Mouse (Mus musculus) layer of hippocampus, adult 2 months (tissue): ENCODE results near the gene Pkp4. TPM values are rescaled to one million over a fixed set of nuclear protein-coding genes. Genes with fewer than 3 reads are reported as not detected.

Source experiments
- DNase-seq, 2 experiments: peaks; one replicate each; pipeline ENCODE4 v3.0.0; 2022; ENCODE audit warnings: low spot score in 2 of 2
- H3K27ac ChIP-seq: fragments of 200-600 bp; 2 replicates; pipeline ENCODE4 v1.8.1; 2022
- H3K4me3 ChIP-seq: fragments of 200-600 bp; 2 replicates; pipeline ENCODE4 v1.8.1; 2022; ENCODE audit warnings: mild to moderate bottlenecking
- CTCF ChIP-seq: fragments of 200-600 bp; conservative IDR thresholded peaks from 2 replicates; pipeline ENCODE4 v1.8.1; 2022; ENCODE audit warnings: antibody characterized with exemption, mild to moderate bottlenecking, moderate library complexity
- total RNA-seq, 2 experiments: library from RNA; stranded (reverse); gene quantifications; 2 replicates each; pipeline ENCODE4 v1.2.3; 2021

The Pkp4 gene
- total RNA-seq, 2 experiments from 2014 or later = 300 to 306 TPM

- no peak for TF ChIP-seq CTCF
- H3K4me3 ChIP-seq = no peak overlapping the region
- no peak for DNase-seq
- 0 out of 2 replicates have a peak overlapping the region, but pooled peaks have one; percentile 28 for H3K27ac ChIP-seq
Measured at GRCm38 (mm10) chr2:59190186-59190585, 29.5 kb downstream of the Pkp4 start.

GRCm38 (mm10) chr2:59191466-59191865 lies 30.8 kb downstream of the Pkp4 start:
- no peak for DNase-seq
- Histone ChIP-seq H3K4me3 (no peak overlapping the region), H3K27ac (peak overlapping the region; percentile 3; the same call in 1 of the 2 replicates)
- TF ChIP-seq CTCF = no peak

DNA sequence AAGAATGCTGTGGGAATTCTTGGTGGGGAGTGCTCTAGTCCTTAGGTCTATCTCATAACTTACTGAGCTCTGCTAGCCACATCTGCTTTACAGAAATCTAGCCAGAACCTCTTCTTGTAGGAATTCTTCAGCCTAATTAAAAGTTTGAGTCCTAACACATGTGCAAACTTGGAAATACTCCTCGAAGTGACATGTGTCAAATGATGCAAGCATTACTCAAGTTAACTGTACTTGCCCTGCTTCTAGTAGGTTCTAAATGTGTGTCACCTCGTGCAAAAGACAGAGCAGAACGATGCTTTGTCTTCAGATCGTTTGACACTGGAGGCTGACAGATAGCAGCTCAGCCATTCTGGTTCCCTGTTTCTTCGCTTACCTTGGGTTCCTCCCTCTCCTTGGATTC lies 32.5 kb downstream of the Pkp4 start:
- H3K27ac ChIP-seq = no peak overlapping the region
- no peak for DNase-seq
- no peak overlapping the region for H3K4me3 ChIP-seq
- no peak for TF ChIP-seq CTCF

GRCm38 (mm10) chr2:59197156-59197555 lies 36.5 kb downstream of the Pkp4 start:
- TF ChIP-seq CTCF = no peak
- Histone ChIP-seq H3K4me3 (no peak overlapping the region), H3K27ac (no peak overlapping the region)
- no peak for DNase-seq

- no peak overlapping the region for H3K4me3 ChIP-seq
- no peak for TF ChIP-seq CTCF
- no peak for DNase-seq
- no peak overlapping the region for H3K27ac ChIP-seq
Measured at GRCm38 (mm10) chr2:59199476-59199976, 38.9 kb downstream of the Pkp4 start.

- H3K4me3 ChIP-seq = no peak overlapping the region
- no peak for TF ChIP-seq CTCF
- peak overlapping the region; percentile 8; the same call in 1 of the 2 replicates for H3K27ac ChIP-seq
- no peak for DNase-seq
Measured at GRCm38 (mm10) chr2:59200511-59200910, 39.9 kb downstream of the Pkp4 start.

- no peak for TF ChIP-seq CTCF
- DNase-seq = no peak
- no peak overlapping the region for H3K4me3 ChIP-seq
- peak overlapping the region; percentile 46; the same call in 1 of the 2 replicates for H3K27ac ChIP-seq
Measured at GRCm38 (mm10) chr2:59202930-59203329, 42.3 kb downstream of the Pkp4 start.

DNA sequence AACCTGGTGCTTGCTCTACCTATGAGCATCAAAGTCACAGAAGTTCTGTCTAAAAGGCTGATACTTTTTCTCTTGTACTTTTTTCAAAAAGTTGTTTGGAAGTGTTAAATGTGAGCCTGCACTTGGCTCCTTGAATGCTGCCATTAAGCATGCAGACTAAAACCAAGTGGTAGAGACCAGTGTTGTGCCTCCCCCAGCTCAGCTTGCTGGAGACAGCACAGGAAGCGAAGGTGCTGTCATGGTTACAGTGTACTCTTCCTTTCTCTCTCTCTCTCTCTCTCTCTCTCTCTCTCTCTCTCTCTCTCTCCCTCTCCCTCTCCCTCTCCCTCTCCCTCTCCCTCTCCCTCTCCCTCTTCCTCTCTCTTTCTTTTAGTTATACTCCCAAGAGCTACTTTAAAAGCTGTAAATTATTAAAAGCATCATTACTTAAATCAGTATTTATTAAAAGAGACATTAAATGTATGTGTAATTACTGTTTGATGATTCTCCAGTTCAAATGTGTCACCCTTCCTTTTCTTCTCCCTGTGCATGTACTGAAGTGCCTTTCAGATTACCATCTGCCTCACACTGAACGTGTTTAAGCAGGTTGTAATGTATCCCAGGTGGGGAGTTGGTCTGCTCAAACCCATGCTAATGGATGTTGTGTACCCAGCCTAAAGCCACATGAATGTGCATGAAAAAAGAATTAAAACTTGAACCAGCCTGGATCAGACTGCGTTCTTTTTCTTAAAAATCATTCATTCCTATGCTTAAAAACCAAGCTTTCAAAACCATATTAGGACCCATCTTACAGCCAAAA lies 43.2 kb downstream of the Pkp4 start:
- no peak for DNase-seq
- Histone ChIP-seq H3K4me3 (no peak overlapping the region), H3K27ac (peak overlapping the region; percentile 46; the same call in 1 of the 2 replicates)
- no peak for TF ChIP-seq CTCF

GRCm38 (mm10) chr2:59205092-59205491 lies 44.4 kb downstream of the Pkp4 start:
- no peak for DNase-seq
- Histone ChIP-seq H3K27ac (no peak overlapping the region), H3K4me3 (no peak overlapping the region)
- TF ChIP-seq CTCF = no peak

DNA sequence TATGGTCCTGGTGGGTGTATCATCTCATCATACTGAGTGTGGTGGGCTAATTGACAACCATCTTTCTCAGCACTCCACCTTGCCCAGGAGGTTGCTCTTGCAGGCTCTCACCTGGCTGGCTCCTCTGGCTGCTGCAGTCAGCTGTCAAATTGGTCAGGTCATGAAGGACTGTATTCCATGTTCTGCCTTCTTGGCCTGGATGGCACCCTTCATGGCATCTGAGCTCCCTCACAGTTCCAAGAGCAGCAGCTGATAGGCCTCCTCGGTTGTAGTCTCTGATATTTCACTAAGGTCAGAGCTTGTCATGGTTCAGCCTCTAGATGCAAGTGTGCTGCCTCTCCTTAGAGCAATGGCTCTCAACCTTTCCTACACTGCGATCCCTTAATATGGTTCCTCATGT lies 45.5 kb downstream of the Pkp4 start:
- no peak for TF ChIP-seq CTCF
- no peak overlapping the region for H3K4me3 ChIP-seq
- DNase-seq = no peak
- no peak overlapping the region for H3K27ac ChIP-seq

DNA sequence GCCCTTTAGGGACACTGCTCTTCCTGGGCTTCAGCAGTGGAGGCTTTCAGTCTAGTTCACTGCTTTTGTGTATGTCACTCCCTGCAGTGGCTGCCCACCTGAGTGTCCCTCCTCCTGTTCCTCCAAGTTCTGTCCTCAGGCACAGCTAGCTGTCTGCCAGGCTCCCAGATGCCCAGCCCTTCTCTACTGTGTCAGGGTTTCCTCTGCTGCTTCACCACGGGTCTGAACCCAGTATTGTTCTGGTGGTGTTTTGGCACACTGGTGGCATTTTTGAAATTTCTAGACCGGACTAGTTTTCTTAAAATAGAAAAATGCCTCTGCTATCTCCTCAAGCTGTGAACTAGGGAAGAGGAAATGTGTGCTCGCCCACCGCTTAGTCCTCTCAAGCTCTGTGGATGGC lies 46.6 kb downstream of the Pkp4 start:
- DNase-seq = no peak
- no peak for TF ChIP-seq CTCF
- Histone ChIP-seq H3K4me3 (no peak overlapping the region), H3K27ac (peak overlapping the region; percentile 43; the same call in 1 of the 2 replicates)

DNA sequence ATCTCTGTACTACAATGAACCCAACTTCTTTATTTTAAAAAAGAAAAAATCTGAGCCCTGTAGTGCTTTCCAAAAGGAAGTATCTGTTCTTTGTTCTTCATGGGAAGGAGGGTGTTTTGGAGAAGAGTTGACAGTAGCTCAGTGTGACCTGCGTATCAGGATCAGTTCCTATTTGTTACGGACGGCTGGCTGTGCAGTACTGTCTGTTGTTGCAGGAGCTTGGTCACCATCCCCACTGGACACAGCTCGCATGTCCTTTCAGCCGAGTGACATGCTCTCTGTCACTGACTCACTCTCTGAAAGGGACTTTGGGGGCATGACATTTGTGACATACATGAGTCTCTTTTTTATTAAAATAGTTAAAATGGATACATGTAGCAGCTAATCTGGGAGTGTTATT lies 47.1 kb downstream of the Pkp4 start:
- DNase-seq = no peak
- no peak for TF ChIP-seq CTCF
- Histone ChIP-seq H3K4me3 (no peak overlapping the region), H3K27ac (peak overlapping the region; percentile 43; the same call in 1 of the 2 replicates)

GRCm38 (mm10) chr2:59208276-59208675 lies 47.6 kb downstream of the Pkp4 start:
- H3K4me3 ChIP-seq = no peak overlapping the region
- H3K27ac ChIP-seq = no peak overlapping the region
- no peak for DNase-seq
- TF ChIP-seq CTCF = no peak

DNA sequence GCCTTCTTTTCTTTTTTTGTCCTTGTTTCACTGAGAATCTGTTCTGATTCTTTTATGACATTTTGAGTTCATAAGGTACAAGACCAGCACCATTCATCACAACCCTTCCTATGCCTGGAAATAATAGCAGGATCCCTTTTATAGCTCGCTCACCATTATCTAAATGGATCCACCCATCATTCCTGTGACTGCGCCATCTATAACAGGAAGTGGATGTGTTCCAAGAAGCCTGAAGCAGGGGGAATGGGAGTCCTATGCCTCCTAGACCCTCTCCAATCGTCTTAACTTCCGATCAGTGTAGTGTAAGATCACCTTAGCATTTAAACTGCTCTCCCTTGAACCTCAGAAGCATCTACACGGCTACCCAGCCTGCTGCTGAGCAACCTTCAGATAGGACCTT lies 50.4 kb downstream of the Pkp4 start:
- Histone ChIP-seq H3K4me3 (no peak overlapping the region), H3K27ac (no peak overlapping the region; the same call in 1 of the 2 replicates)
- no peak for DNase-seq
- no peak for TF ChIP-seq CTCF
